11 mouse cellular contexts compared by ENCODE assay signal in genomic region chr19:40405808-40406207, GRCm38 (mm10).
A peak's percentile ranks its signal among the peaks of the same experiment; 100 is the strongest.
DNase-seq lines count a peak whose midpoint lies in the region; ATAC-seq and TF ChIP-seq lines count a peak whose summit lies in the region.
"Had no signal": no experiment of that assay in that cellular context is flagged by ENCODE, and none has a peak within 500 bp of the region (broad histone marks: within the 10 kb centered on the region; RNA-seq: fewer than 3 reads in every experiment).

No protein-coding gene starts in this region.

- no peak for TF ChIP-seq POLR2A in liver, adult 2 months (IDR thresholded peaks at IDR 0.05; ENCODE audit: extremely low read depth, insufficient read depth, low read length)

- no peak overlapping the region for H3K9ac ChIP-seq in liver, adult 2 months (ENCODE audit: low read depth, low read length)
- H3K9ac ChIP-seq in heart, postnatal 0 days (replicated peaks; ENCODE audit: low read depth, low read length): no peak overlapping the region
- 0 out of 2 replicates have a peak overlapping the region, but pooled peaks have one; percentile 4 for H3K9ac ChIP-seq in kidney, postnatal 0 days (ENCODE audit: low read depth, low read length)
- no peak overlapping the region for H3K9ac ChIP-seq in stomach, embryonic 14.5 days (replicated peaks; ENCODE audit: low read depth, low read length)

- no peak for ATAC-seq in heart, postnatal 0 days (ENCODE audit: insufficient read depth, low read depth)
- no peak; the same call in 1 of the 2 replicates for ATAC-seq in kidney, postnatal 0 days (replicated peaks; ENCODE audit: low FRiP score, low read depth)
- no peak; the same call in 1 of the 2 replicates for ATAC-seq in stomach, embryonic 14.5 days (ENCODE audit: insufficient number of reproducible peaks, insufficient read depth, low FRiP score, low read depth)

- peak; percentile 66; the same call in 1 of the 2 replicates for TF ChIP-seq EP300 in heart, postnatal 0 days (IDR thresholded peaks at IDR 0.05; ENCODE audit: low read depth)

- no peaks in the 10 kb centered on the region for H3K9me3 ChIP-seq in heart, postnatal 0 days (replicated peaks; ENCODE audit: control insufficient read depth, low read length)
- no peaks in the 10 kb centered on the region for H3K9me3 ChIP-seq in kidney, postnatal 0 days (replicated peaks; ENCODE audit: low read length)
- no peaks in the 10 kb centered on the region for H3K9me3 ChIP-seq in stomach, embryonic 14.5 days (ENCODE audit: control insufficient read depth, low read depth, low read length)
- H3K9me3 ChIP-seq: G1E had no signal

- H3K4me2 ChIP-seq in heart, postnatal 0 days (ENCODE audit: low read depth, low read length): no peak overlapping the region
- H3K4me2 ChIP-seq in kidney, postnatal 0 days (ENCODE audit: low read length): no peak overlapping the region
- no peak overlapping the region for H3K4me2 ChIP-seq in stomach, embryonic 14.5 days (replicated peaks; ENCODE audit: low read depth, low read length)

- H3K79me2 ChIP-seq in liver, adult 2 months (ENCODE audit: control insufficient read depth, insufficient read depth, low read length): peaks cover 17% of the 10 kb centered on the region; the same call in 1 of the 2 replicates

- peaks cover 6% of the 10 kb centered on the region; the same call in 1 of the 2 replicates for H3K36me3 ChIP-seq in liver, adult 2 months (ENCODE audit: control insufficient read depth, insufficient read depth, low read length)
- H3K36me3 ChIP-seq in heart, postnatal 0 days (replicated peaks; ENCODE audit: control insufficient read depth, insufficient read depth, low read length): 0 out of 2 replicates have a peak, but pooled peaks cover 3% of the 10 kb centered on the region
- H3K36me3 ChIP-seq in kidney, postnatal 0 days (ENCODE audit: insufficient read depth, low read length): no peaks in the 10 kb centered on the region
- H3K36me3 ChIP-seq in stomach, embryonic 14.5 days (ENCODE audit: control insufficient read depth, insufficient read depth, low read length): no peaks in the 10 kb centered on the region

- no peak overlapping the region for H3K4me3 ChIP-seq in liver, adult 2 months (ENCODE audit: insufficient read depth, low read depth, low read length)
- H3K4me3 ChIP-seq in heart, postnatal 0 days (ENCODE audit: low read depth, low read length): no peak overlapping the region
- no peak overlapping the region for H3K4me3 ChIP-seq in kidney, postnatal 0 days (replicated peaks; ENCODE audit: low read depth, low read length)
- no peak overlapping the region for H3K4me3 ChIP-seq in stomach, embryonic 14.5 days (ENCODE audit: low read depth, low read length)

- TF ChIP-seq CTCF in liver, adult 2 months (IDR thresholded peaks at IDR 0.05; ENCODE audit: low read depth, low read length): no peak
- no peak for TF ChIP-seq CTCF in heart, postnatal 0 days (IDR thresholded peaks at IDR 0.05; ENCODE audit: low read depth)
- no peak for TF ChIP-seq CTCF in kidney, postnatal 0 days (IDR thresholded peaks at IDR 0.05; ENCODE audit: low read depth)

- 72% methylated on average over 11 of the region's 11 CpGs for WGBS in liver, adult 2 months
- 18% methylated on average over 11 of the region's 11 CpGs for WGBS in heart, postnatal 0 days
- WGBS in kidney, postnatal 0 days: 22% methylated on average over 11 of the region's 11 CpGs
- WGBS in stomach, embryonic 14.5 days: 35% methylated on average over 11 of the region's 11 CpGs

- H3K27ac ChIP-seq in liver, adult 2 months (replicated peaks; ENCODE audit: insufficient read depth, low read depth, low read length): peak overlapping the region; percentile 74
- peak overlapping the region; percentile 79 for H3K27ac ChIP-seq in heart, postnatal 0 days (ENCODE audit: low read depth)
- H3K27ac ChIP-seq in kidney, postnatal 0 days: peak overlapping the region; percentile 75
- H3K27ac ChIP-seq in stomach, embryonic 14.5 days (ENCODE audit: low read length): peak overlapping the region; percentile 34; the same call in 1 of the 2 replicates

- H3K27me3 ChIP-seq in liver, adult 2 months (ENCODE audit: control insufficient read depth, insufficient read depth, low read length): no peaks in the 10 kb centered on the region
- H3K27me3 ChIP-seq in heart, postnatal 0 days (ENCODE audit: control insufficient read depth, insufficient read depth, low read length): no peaks in the 10 kb centered on the region
- no peaks in the 10 kb centered on the region for H3K27me3 ChIP-seq in kidney, postnatal 0 days (ENCODE audit: insufficient read depth, low read length)
- no peaks in the 10 kb centered on the region for H3K27me3 ChIP-seq in stomach, embryonic 14.5 days (ENCODE audit: control insufficient read depth, insufficient read depth, low read length)

- intact Hi-C loops in left cerebral cortex, postnatal 14 days (cut with DNase I): no loop called here

- peaks cover 30% of the 10 kb centered on the region for H3K4me1 ChIP-seq in liver, adult 2 months (ENCODE audit: control insufficient read depth, insufficient read depth, low read length)
- H3K4me1 ChIP-seq in heart, postnatal 0 days (ENCODE audit: control insufficient read depth, insufficient read depth): peaks cover 65% of the 10 kb centered on the region
- H3K4me1 ChIP-seq in kidney, postnatal 0 days (replicated peaks; ENCODE audit: insufficient read depth, low read length): peaks cover 26% of the 10 kb centered on the region; the same call in 1 of the 2 replicates
- H3K4me1 ChIP-seq in stomach, embryonic 14.5 days (ENCODE audit: control insufficient read depth, insufficient read depth, low read length): peaks cover 24% of the 10 kb centered on the region; the same call in 1 of the 2 replicates

- DNase-seq in liver, adult 2 months (ENCODE audit: extremely low read depth, low read depth, low spot score): peak; percentile 50
- DNase-seq in liver: no peak
- DNase-seq in heart, postnatal 0 days (ENCODE audit: low spot score): peak; percentile 60
- DNase-seq in kidney, postnatal 0 days (ENCODE audit: low spot score): peak; percentile 80
- DNase-seq in left cerebral cortex, postnatal 14 days (ENCODE audit: low spot score in 2 of 2): no peak
- no peak for DNase-seq in right cerebral cortex, adult 18-20 months
- DNase-seq: layer of hippocampus, postnatal 36 days; midbrain, embryonic 14.5 days; thymus, postnatal 4 days had no signal

Comparison
In these comparisons a context has a peak if more than half of its experiments do, and no peak if none do; other contexts are left out.
1. DNase-seq: peak in liver, adult 2 months (single experiment), heart, postnatal 0 days (single experiment) and kidney, postnatal 0 days (single experiment); none in liver (single experiment), left cerebral cortex, postnatal 14 days (0 of 2) and right cerebral cortex, adult 18-20 months (single experiment).
2. Peak in every context shown above with its lines, with median percentiles within 50 percentile points of each other: H3K27ac ChIP-seq.